Mouse (Mus musculus): ENCODE results near the gene Tspan18. TPM values are rescaled to one million over a fixed set of nuclear protein-coding genes. Genes with fewer than 3 reads are reported as not detected.

Tspan18 gene
- total RNA-seq, 4 experiments from 2014 or later: 0.97 to 1.5 (median 1.4) TPM

GRCm38 (mm10) chr2:93291186-93291926, 42.9 kb downstream of the Tspan18 start:
- no peak for DNase-seq (ENCODE audit: low spot score in 2 of 2)

- DNase-seq (ENCODE audit: low spot score in 2 of 2): no peak
Observed at GRCm38 (mm10) chr2:93290345-93291118, 43.8 kb downstream of the Tspan18 start.

GRCm38 (mm10) chr2:93289161-93289560, 45.1 kb downstream of the Tspan18 start:
- no peak for DNase-seq (ENCODE audit: low spot score in 2 of 2)

- DNase-seq (ENCODE audit: low spot score in 2 of 2): no peak
Observed at GRCm38 (mm10) chr2:93287348-93287747, 47.0 kb downstream of the Tspan18 start.

GRCm38 (mm10) chr2:93286742-93287141, 47.6 kb downstream of the Tspan18 start:
- DNase-seq (ENCODE audit: low spot score in 2 of 2): no peak

- DNase-seq (ENCODE audit: low spot score in 2 of 2): no peak
Observed at GRCm38 (mm10) chr2:93286321-93286720, 48.0 kb downstream of the Tspan18 start.

- DNase-seq (ENCODE audit: low spot score in 2 of 2): no peak
Observed at GRCm38 (mm10) chr2:93285842-93286241, 48.5 kb downstream of the Tspan18 start.

- DNase-seq (ENCODE audit: low spot score in 2 of 2): no peak
Observed at GRCm38 (mm10) chr2:93284625-93285024, 49.7 kb downstream of the Tspan18 start.

- DNase-seq (ENCODE audit: low spot score in 2 of 2): no peak
Observed at GRCm38 (mm10) chr2:93283481-93284293, 50.6 kb downstream of the Tspan18 start.

GRCm38 (mm10) chr2:93282636-93283035, 51.7 kb downstream of the Tspan18 start:
- DNase-seq (ENCODE audit: low spot score in 2 of 2): no peak

- DNase-seq (ENCODE audit: low spot score in 2 of 2): no peak
Observed at GRCm38 (mm10) chr2:93281466-93281865, 52.8 kb downstream of the Tspan18 start.

- DNase-seq (ENCODE audit: low spot score in 2 of 2): no peak
Observed at GRCm38 (mm10) chr2:93280117-93280620, 54.1 kb downstream of the Tspan18 start.

GRCm38 (mm10) chr2:93278181-93278975, 55.9 kb downstream of the Tspan18 start:
- no peak for DNase-seq (ENCODE audit: low spot score in 2 of 2)

GRCm38 (mm10) chr2:93277486-93277885, 56.8 kb downstream of the Tspan18 start:
- no peak for DNase-seq (ENCODE audit: low spot score in 2 of 2)

GRCm38 (mm10) chr2:93276026-93276425, 58.3 kb downstream of the Tspan18 start:
- no peak for DNase-seq (ENCODE audit: low spot score in 2 of 2)

- no peak for DNase-seq (ENCODE audit: low spot score in 2 of 2)
Observed at GRCm38 (mm10) chr2:93273916-93274315, 60.4 kb downstream of the Tspan18 start.

- no peak for DNase-seq (ENCODE audit: low spot score in 2 of 2)
Observed at GRCm38 (mm10) chr2:93270083-93270482, 64.2 kb downstream of the Tspan18 start.

GRCm38 (mm10) chr2:93269611-93270010, 64.7 kb downstream of the Tspan18 start:
- no peak for DNase-seq (ENCODE audit: low spot score in 2 of 2)

GRCm38 (mm10) chr2:93268711-93269270, 65.5 kb downstream of the Tspan18 start:
- DNase-seq (ENCODE audit: low spot score in 2 of 2): peak; percentile 31 to 47

GRCm38 (mm10) chr2:93267791-93268190, 66.5 kb downstream of the Tspan18 start:
- no peak for DNase-seq (ENCODE audit: low spot score in 2 of 2)
